Mouse (Mus musculus) kidney, postnatal 0 days (tissue): ENCODE data around the gene 3110070M22Rik. TPM values are rescaled to one million over a fixed set of nuclear protein-coding genes. Genes with fewer than 3 reads are reported as not detected.
"Not testable (repeated sequence)": the region's sequence is repeated elsewhere in the genome, so short reads cannot be mapped to it uniquely, and the experiment has no call there.

ENCODE experiments used
- ATAC-seq: fragments of 200-750 bp; cut with Nextera tagmentation; replicated peaks from 2 replicates; pipeline ENCODE4 v1.8.0; 2017; ENCODE audit warnings: low read depth, moderate number of reproducible peaks, moderate TSS enrichment, moderate library complexity; ENCODE audit not compliant: low FRiP score
- DNase-seq: peaks from one replicate; pipeline ENCODE4 v3.0.0-alpha.2; 2016; ENCODE audit warnings: low spot score
- H3K27ac ChIP-seq: fragments of 300-500 bp; sonication (generic); 2 replicates; pipeline ENCODE4 v1.5.1; 2014; ENCODE audit warnings: mild to moderate bottlenecking
- H3K27me3 ChIP-seq: fragments of 300-500 bp; sonication (generic); 2 replicates; pipeline ENCODE4 v1.6.1; 2014; ENCODE audit warnings: low read length, mixed read lengths; ENCODE audit not compliant: insufficient read depth
- H3K36me3 ChIP-seq: fragments of 300-500 bp; sonication (generic); 2 replicates; pipeline ENCODE4 v1.6.1; 2014; ENCODE audit warnings: low read length, mixed read lengths; ENCODE audit not compliant: insufficient read depth
- H3K4me1 ChIP-seq: fragments of 300-500 bp; sonication (generic); replicated peaks from 2 replicates; pipeline ENCODE4 v1.6.1; 2014; ENCODE audit warnings: antibody characterized with exemption, low read length, mixed read lengths; ENCODE audit not compliant: insufficient read depth
- H3K4me2 ChIP-seq: fragments of 300-500 bp; sonication (generic); 2 replicates; pipeline ENCODE4 v1.6.1; 2014; ENCODE audit warnings: mild to moderate bottlenecking, low read length, moderate library complexity, mixed read lengths
- H3K4me3 ChIP-seq: fragments of 300-500 bp; sonication (generic); replicated peaks from 2 replicates; pipeline ENCODE4 v1.5.1; 2014; ENCODE audit warnings: low read depth, low read length
- H3K9ac ChIP-seq: fragments of 300-500 bp; sonication (generic); 2 replicates; pipeline ENCODE4 v1.6.1; 2014; ENCODE audit warnings: low read depth, low read length
- H3K9me3 ChIP-seq: fragments of 300-500 bp; sonication (generic); replicated peaks from 2 replicates; pipeline ENCODE4 v1.6.1; 2016; ENCODE audit warnings: low read length, inconsistent platforms, mixed read lengths
- CTCF ChIP-seq: IDR thresholded peaks from 2 replicates; pipeline ENCODE4 v1.5.1; 2016; ENCODE audit warnings: antibody characterized with exemption, low read depth, mild to moderate bottlenecking, moderate library complexity
- WGBS: fragments of 180-500 bp; shearing (Covaris S2); extraction: QIAGEN DNeasy Blood & Tissue Kit; methylation state at CpG from one replicate; pipeline ENCODE4 v1.1.7; 2014; 5-methylcytosine and 5-hydroxymethylcytosine counted together
- polyA plus RNA-seq: library from polyadenylated mRNA; unstranded; fragments of >200 nt; fragmentation: Nextera tagmentation; extraction: Ambion mirVana; gene quantifications from 2 replicates; pipeline ENCODE4 v1.2.1, GENCODE M21; 2015

Gene 3110070M22Rik
- 0.91 and 1.9 TPM in 2 replicates for polyA plus RNA-seq

GRCm38 (mm10) chr13:119487880-119488580 is at the start of gene 3110070M22Rik, which contains the start of gene Tmem267:
3110070M22Rik (minus strand) TSS chr13:119488383.
Tmem267 (plus strand) TSS chr13:119488039.
- no peak within 1 kb of the TSS for H3K27ac ChIP-seq
- no peak for ATAC-seq
- H3K27me3 ChIP-seq = no peaks in the 10 kb centered on the region
- no peaks in the 10 kb centered on the region; the same call in 1 of the 2 replicates for H3K9me3 ChIP-seq
- peak; percentile 67 for DNase-seq
- TF ChIP-seq CTCF = peak; percentile 33
- H3K9ac ChIP-seq = no peak within 1 kb of the TSS; the same call in 1 of the 2 replicates
- no peak within 1 kb of the TSS; the same call in 1 of the 2 replicates for H3K4me2 ChIP-seq
- 0 out of 2 replicates have a peak, but pooled peaks cover 19% of the 10 kb centered on the region for H3K36me3 ChIP-seq
- H3K4me3 ChIP-seq = no peak within 1 kb of the TSS
- WGBS = 60% methylated on average over 87 of the region's 87 CpGs
- H3K4me1 ChIP-seq = no peaks in the 10 kb centered on the region

GRCm38 (mm10) chr13:119494938-119495337 is 6.8 kb upstream of the 3110070M22Rik start:
- not testable (repeated sequence) for H3K4me3 ChIP-seq, H3K9ac ChIP-seq, H3K27ac ChIP-seq, DNase-seq, H3K36me3 ChIP-seq, ATAC-seq, H3K4me1 ChIP-seq, H3K9me3 ChIP-seq, H3K4me2 ChIP-seq, H3K27me3 ChIP-seq
- 95% methylated on average over 9 of the region's 22 CpGs for WGBS

- H3K36me3 ChIP-seq, H3K27me3 ChIP-seq, H3K4me3 ChIP-seq, H3K4me2 ChIP-seq, H3K9me3 ChIP-seq, H3K9ac ChIP-seq, H3K27ac ChIP-seq, ATAC-seq, H3K4me1 ChIP-seq: not testable (repeated sequence)
- 90% methylated on average over 10 of the region's 10 CpGs for WGBS
- peak; percentile 4 for DNase-seq
Measured at GRCm38 (mm10) chr13:119492083-119492482, 3.9 kb upstream of the 3110070M22Rik start.

GRCm38 (mm10) chr13:119487354-119487753 is 829 bp downstream of the 3110070M22Rik start:
- Histone ChIP-seq H3K9me3 (no peaks in the 10 kb centered on the region; the same call in 1 of the 2 replicates), H3K27me3 (no peaks in the 10 kb centered on the region), H3K9ac (no peak overlapping the region; the same call in 1 of the 2 replicates), H3K27ac (no peak overlapping the region), H3K4me3 (no peak overlapping the region), H3K4me1 (no peaks in the 10 kb centered on the region), H3K36me3 (0 out of 2 replicates have a peak, but pooled peaks cover 19% of the 10 kb centered on the region), H3K4me2 (no peak overlapping the region; the same call in 1 of the 2 replicates)
- no peak for ATAC-seq
- DNase-seq = no peak
- TF ChIP-seq CTCF = no peak
- 32% methylated on average over 7 of the region's 7 CpGs for whole genome bisulfite sequencing

- Histone ChIP-seq H3K27ac (no peak overlapping the region), H3K9me3 (no peaks in the 10 kb centered on the region), H3K4me3 (no peak overlapping the region), H3K27me3 (no peaks in the 10 kb centered on the region), H3K4me1 (no peaks in the 10 kb centered on the region), H3K4me2 (no peak overlapping the region), H3K9ac (no peak overlapping the region), H3K36me3 (peaks cover 45% of the 10 kb centered on the region)
- DNase-seq (no peak), ATAC-seq (no peak)
- TF ChIP-seq CTCF = no peak
- 95% methylated on average over 2 of the region's 2 CpGs for WGBS
Measured at GRCm38 (mm10) chr13:119477789-119478188, 10.4 kb downstream of the 3110070M22Rik start.

GRCm38 (mm10) chr13:119476631-119477030 is 11.6 kb downstream of the 3110070M22Rik start:
- ATAC-seq (no peak), DNase-seq (no peak)
- 92% methylated on average over 9 of the region's 9 CpGs for WGBS
- H3K36me3 ChIP-seq = peaks cover 45% of the 10 kb centered on the region
- no peaks in the 10 kb centered on the region for H3K9me3 ChIP-seq
- no peak overlapping the region for H3K27ac ChIP-seq
- no peak for TF ChIP-seq CTCF
- H3K27me3 ChIP-seq = no peaks in the 10 kb centered on the region
- no peaks in the 10 kb centered on the region for H3K4me1 ChIP-seq
- no peak overlapping the region for H3K9ac ChIP-seq
- no peak overlapping the region for H3K4me2 ChIP-seq
- H3K4me3 ChIP-seq = no peak overlapping the region
